Mouse (Mus musculus) spleen, adult 12 weeks (tissue): ENCODE measurements at regions not wholly inside any gene's neighbourhood (a gene's known extent, or its start where the extent isn't known, plus 50 kb on each side); places are given as distances from the start of the nearest gene placed in this dataset.
"Not testable (repeated sequence)": the region's sequence is repeated elsewhere in the genome, so short reads cannot be mapped to it uniquely, and the experiment has no call there.

ENCODE experiments used
- DNase-seq: peaks from one replicate; pipeline ENCODE4 v3.0.0; 2022; ENCODE audit warnings: low spot score

- DNase-seq: no peak
Measured at GRCm38 (mm10) chr5:142281997-142282396, 119.3 kb upstream of the Foxk1 start.

GRCm38 (mm10) chr5:142287981-142288380 is 113.3 kb upstream of the Foxk1 start:
- DNase-seq: no peak

- DNase-seq: no peak
Measured at GRCm38 (mm10) chr5:142291451-142291850, 109.8 kb upstream of the Foxk1 start.

GRCm38 (mm10) chr5:142296401-142296800 is 104.9 kb upstream of the Foxk1 start:
- DNase-seq: not testable (repeated sequence)

- no peak for DNase-seq
Measured at GRCm38 (mm10) chr5:142299621-142300020, 101.7 kb upstream of the Foxk1 start.

GRCm38 (mm10) chr5:142308511-142308910 is 92.8 kb upstream of the Foxk1 start:
- DNase-seq: no peak

GRCm38 (mm10) chr5:142313944-142314343 is 87.4 kb upstream of the Foxk1 start:
- DNase-seq: no peak

- DNase-seq: no peak
Measured at GRCm38 (mm10) chr5:142314466-142314865, 86.8 kb upstream of the Foxk1 start.

GRCm38 (mm10) chr5:142319268-142319667 is 82.0 kb upstream of the Foxk1 start:
- peak; percentile 15 for DNase-seq

GRCm38 (mm10) chr5:142321316-142321715 is 80.0 kb upstream of the Foxk1 start:
- DNase-seq: no peak

- no peak for DNase-seq
Measured at GRCm38 (mm10) chr5:142324928-142325327, 76.4 kb upstream of the Foxk1 start.

GRCm38 (mm10) chr5:142325560-142325959 is 75.7 kb upstream of the Foxk1 start:
- no peak for DNase-seq

- DNase-seq: no peak
Measured at GRCm38 (mm10) chr5:142327261-142327660, 74.0 kb upstream of the Foxk1 start.

- DNase-seq: no peak
Measured at GRCm38 (mm10) chr5:142329724-142330520, 71.4 kb upstream of the Foxk1 start.

GRCm38 (mm10) chr5:142332744-142333143 is 68.6 kb upstream of the Foxk1 start:
- no peak for DNase-seq

- no peak for DNase-seq
Measured at GRCm38 (mm10) chr5:142337436-142337835, 63.9 kb upstream of the Foxk1 start.

- DNase-seq: no peak
Measured at GRCm38 (mm10) chr5:142338051-142338450, 63.2 kb upstream of the Foxk1 start.

- DNase-seq: no peak
Measured at GRCm38 (mm10) chr5:142340205-142341025, 60.9 kb upstream of the Foxk1 start.

- DNase-seq: no peak
Measured at GRCm38 (mm10) chr5:142341026-142341432, 60.3 kb upstream of the Foxk1 start.

- DNase-seq: no peak
Measured at GRCm38 (mm10) chr5:142346454-142346853, 54.8 kb upstream of the Foxk1 start.

GRCm38 (mm10) chr5:142350574-142350973 is 50.7 kb upstream of the Foxk1 start:
- DNase-seq: no peak
